Mouse (Mus musculus) lung, embryonic 16.5 days (tissue): ENCODE results near the gene Cd248. TPM values are rescaled to one million over a fixed set of nuclear protein-coding genes. Genes with fewer than 3 reads are reported as not detected.

Experiments used
- ATAC-seq: fragments of 200-750 bp; cut with Nextera tagmentation; 2 replicates; pipeline ENCODE4 v1.8.0; 2017; ENCODE audit warnings: low read depth, mild to moderate bottlenecking, moderate library complexity
- H3K27ac ChIP-seq: fragments of 300-500 bp; sonication (generic); 2 replicates; pipeline ENCODE4 v1.5.1; 2014; ENCODE audit warnings: mild to moderate bottlenecking, control low read depth, low read length
- H3K27me3 ChIP-seq: fragments of 300-500 bp; sonication (generic); 2 replicates; pipeline ENCODE4 v1.6.1; 2014; ENCODE audit warnings: low read depth, low read length, mixed read lengths; ENCODE audit not compliant: control insufficient read depth, insufficient read depth
- H3K36me3 ChIP-seq: fragments of 300-500 bp; sonication (generic); 2 replicates; pipeline ENCODE4 v1.6.1; 2014; ENCODE audit warnings: low read length; ENCODE audit not compliant: control insufficient read depth, insufficient read depth
- H3K4me1 ChIP-seq: fragments of 300-500 bp; sonication (generic); replicated peaks from 2 replicates; pipeline ENCODE4 v1.6.1; 2014; ENCODE audit warnings: low read length, mixed read lengths; ENCODE audit not compliant: control insufficient read depth, insufficient read depth
- H3K4me2 ChIP-seq: fragments of 300-500 bp; sonication (generic); 2 replicates; pipeline ENCODE4 v1.6.1; 2014; ENCODE audit warnings: low read depth, low read length, control low read depth
- H3K4me3 ChIP-seq: fragments of 300-500 bp; sonication (generic); 2 replicates; pipeline ENCODE4 v1.5.1; 2014; ENCODE audit warnings: mild to moderate bottlenecking, low read length, control low read depth
- H3K9ac ChIP-seq: fragments of 300-500 bp; sonication (generic); 2 replicates; pipeline ENCODE4 v1.6.1; 2014; ENCODE audit warnings: low read length, control low read depth
- H3K9me3 ChIP-seq: fragments of 300-500 bp; sonication (generic); 2 replicates; pipeline ENCODE4 v1.6.1; 2016; ENCODE audit warnings: low read length; ENCODE audit not compliant: control insufficient read depth
- WGBS: fragments of 180-500 bp; shearing (Covaris S2); extraction: QIAGEN DNeasy Blood & Tissue Kit; methylation state at CpG from one replicate; pipeline ENCODE4 v1.1.7; 2014; 5-methylcytosine and 5-hydroxymethylcytosine counted together
- polyA plus RNA-seq: library from polyadenylated mRNA; unstranded; fragments of >200 nt; fragmentation: Nextera tagmentation; extraction: Ambion mirVana; gene quantifications from 2 replicates; pipeline ENCODE4 v1.2.1, GENCODE M21; 2015

Gene Cd248
- polyA plus RNA-seq = 69.1 and 80.6 TPM in 2 replicates

DNA sequence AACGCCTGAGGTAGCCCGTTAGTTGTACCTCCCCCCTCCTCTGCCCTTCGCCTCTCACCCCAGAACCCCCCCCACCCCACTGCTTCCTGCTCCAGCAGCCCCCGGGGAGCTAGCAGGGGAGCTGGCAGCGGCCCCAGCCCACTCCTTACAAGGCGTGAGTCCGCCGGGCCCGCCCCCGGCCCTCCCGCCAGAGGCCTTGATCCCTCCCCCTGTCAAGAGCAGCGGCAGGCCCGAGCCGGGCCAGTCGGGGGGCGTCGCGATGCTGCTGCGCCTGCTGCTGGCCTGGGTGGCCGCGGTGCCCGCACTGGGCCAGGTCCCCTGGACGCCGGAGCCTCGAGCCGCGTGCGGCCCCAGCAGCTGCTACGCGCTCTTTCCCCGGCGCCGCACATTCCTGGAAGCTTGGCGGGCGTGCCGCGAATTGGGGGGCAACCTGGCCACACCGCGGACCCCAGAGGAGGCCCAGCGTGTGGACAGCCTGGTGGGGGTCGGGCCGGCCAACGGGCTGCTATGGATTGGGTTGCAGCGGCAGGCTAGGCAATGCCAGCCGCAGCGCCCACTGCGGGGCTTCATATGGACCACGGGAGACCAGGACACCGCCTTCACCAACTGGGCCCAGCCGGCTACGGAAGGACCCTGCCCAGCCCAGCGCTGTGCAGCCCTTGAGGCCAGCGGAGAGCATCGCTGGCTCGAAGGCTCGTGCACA is at the start of gene Cd248:
TSS of gene Cd248 (plus strand) at position 212 of the 703 bp plus-strand sequence.
- Histone ChIP-seq H3K4me2 (peak within 1 kb of the TSS; percentile 83), H3K9me3 (no peaks in the 10 kb centered on the region), H3K9ac (peak within 1 kb of the TSS; percentile 76), H3K4me3 (peak within 1 kb of the TSS; percentile 62), H3K4me1 (peaks cover 28% of the 10 kb centered on the region), H3K36me3 (no peaks in the 10 kb centered on the region), H3K27ac (peak within 1 kb of the TSS; percentile 71), H3K27me3 (peaks cover 19% of the 10 kb centered on the region)
- ATAC-seq = peak; percentile 82
- 1% methylated on average over 55 of the region's 56 CpGs for WGBS

DNA sequence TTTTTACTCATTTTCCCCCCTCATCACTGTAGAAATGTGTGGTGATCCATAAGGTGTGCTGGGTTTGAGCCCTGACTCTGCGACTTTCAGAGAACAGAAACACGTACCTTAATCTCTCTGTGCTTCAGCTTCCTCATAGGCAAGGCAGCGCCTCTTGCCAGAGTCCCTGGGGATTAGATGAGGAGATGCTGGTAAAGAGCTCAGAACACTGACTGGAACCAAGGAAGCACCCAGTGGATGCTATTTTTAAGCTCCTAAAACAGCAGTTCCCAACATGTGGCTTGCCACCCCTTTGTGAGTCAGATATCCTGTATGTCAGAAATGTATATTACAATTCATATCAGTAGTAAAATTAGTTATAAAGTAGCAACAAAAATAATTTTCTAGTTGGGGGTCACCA is 49.7 kb upstream of the Cd248 start:
- no peak overlapping the region for H3K4me2 ChIP-seq
- H3K9me3 ChIP-seq = no peaks in the 10 kb centered on the region
- ATAC-seq = no peak
- H3K4me3 ChIP-seq = no peak overlapping the region
- peaks cover 8% of the 10 kb centered on the region for H3K4me1 ChIP-seq
- H3K36me3 ChIP-seq = no peaks in the 10 kb centered on the region
- H3K27ac ChIP-seq = no peak overlapping the region
- WGBS = 87% methylated on average over 3 of the region's 3 CpGs
- H3K27me3 ChIP-seq = no peaks in the 10 kb centered on the region
- H3K9ac ChIP-seq = no peak overlapping the region

GRCm38 (mm10) chr19:5021416-5021815 is 46.5 kb upstream of the Cd248 start:
- H3K4me2 ChIP-seq = no peak overlapping the region
- H3K36me3 ChIP-seq = no peaks in the 10 kb centered on the region
- no peaks in the 10 kb centered on the region for H3K9me3 ChIP-seq
- WGBS = 78% methylated on average over 2 of the region's 2 CpGs
- peaks cover 9% of the 10 kb centered on the region for H3K4me1 ChIP-seq
- H3K9ac ChIP-seq = no peak overlapping the region
- no peaks in the 10 kb centered on the region for H3K27me3 ChIP-seq
- no peak overlapping the region for H3K4me3 ChIP-seq
- ATAC-seq = no peak
- no peak overlapping the region for H3K27ac ChIP-seq

GRCm38 (mm10) chr19:5023621-5024479 is 44.0 kb upstream of the Cd248 start, which contains the start of gene Slc29a2:
Gene Slc29a2 (plus strand): TSS chr19:5023860.
- whole genome bisulfite sequencing = under 1% methylated on average over 62 of the region's 62 CpGs
- H3K9me3 ChIP-seq = no peaks in the 10 kb centered on the region
- ATAC-seq = peak; percentile 98

DNA sequence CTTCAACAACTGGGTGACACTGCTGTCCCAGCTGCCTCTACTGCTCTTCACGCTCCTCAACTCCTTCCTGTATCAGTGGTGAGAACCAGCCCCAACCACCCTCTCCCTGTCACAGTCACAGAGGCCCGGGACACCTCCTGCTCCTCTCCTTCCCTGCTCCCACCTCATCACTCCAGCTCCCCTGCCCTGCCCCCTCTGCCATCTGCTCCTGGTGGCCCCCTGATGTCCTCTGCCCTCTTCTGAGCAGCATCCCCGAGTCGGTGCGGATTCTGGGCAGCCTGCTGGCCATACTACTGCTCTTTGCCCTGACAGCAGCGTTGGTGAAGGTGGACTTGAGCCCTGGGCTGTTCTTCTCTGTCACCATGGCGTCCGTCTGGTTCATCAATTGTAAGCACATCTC is 41.8 kb upstream of the Cd248 start:
- Histone ChIP-seq H3K27me3 (no peaks in the 10 kb centered on the region), H3K4me1 (0 out of 2 replicates have a peak, but pooled peaks cover 6% of the 10 kb centered on the region), H3K36me3 (0 out of 2 replicates have a peak, but pooled peaks cover 2% of the 10 kb centered on the region), H3K4me2 (no peak overlapping the region), H3K9me3 (no peaks in the 10 kb centered on the region), H3K27ac (no peak overlapping the region), H3K4me3 (no peak overlapping the region), H3K9ac (no peak overlapping the region)
- no peak for ATAC-seq
- WGBS = 85% methylated on average over 8 of the region's 8 CpGs

More at GRCm38 (mm10) chr19:5023621-5024479, 44.0 kb upstream of the Cd248 start, which contains the start of gene Slc29a2:
- peak within 1 kb of the TSS; percentile 83 for H3K9ac ChIP-seq
- no peaks in the 10 kb centered on the region for H3K27me3 ChIP-seq
- H3K4me3 ChIP-seq = peak within 1 kb of the TSS; percentile 58
- peak within 1 kb of the TSS; percentile 86 for H3K27ac ChIP-seq
- peak within 1 kb of the TSS; percentile 78 for H3K4me2 ChIP-seq
- 0 out of 2 replicates have a peak, but pooled peaks cover 2% of the 10 kb centered on the region for H3K36me3 ChIP-seq
- H3K4me1 ChIP-seq = 0 out of 2 replicates have a peak, but pooled peaks cover 6% of the 10 kb centered on the region

DNA sequence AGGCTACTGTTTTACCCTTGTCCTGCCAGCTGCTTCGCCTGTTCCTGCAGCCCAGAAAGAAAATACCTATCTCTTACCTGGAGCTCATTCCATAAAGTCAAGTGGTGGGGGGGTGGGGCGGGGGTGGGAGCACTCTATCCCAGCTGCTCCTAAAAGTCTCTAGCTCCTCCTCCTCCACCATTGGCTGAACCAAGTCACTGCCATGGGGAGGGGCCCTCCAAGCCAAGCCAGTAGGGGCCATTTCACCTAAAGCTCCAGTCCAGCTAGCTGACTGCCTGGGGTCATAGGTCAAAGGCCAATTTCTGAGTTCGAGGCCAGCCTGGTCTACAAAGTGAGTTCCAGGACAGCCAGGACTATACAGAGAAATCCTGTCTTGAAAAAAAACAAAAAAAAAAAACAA is 35.2 kb upstream of the Cd248 start:
- no peaks in the 10 kb centered on the region for H3K27me3 ChIP-seq
- H3K4me1 ChIP-seq = no peaks in the 10 kb centered on the region; the same call in 1 of the 2 replicates
- 0 out of 2 replicates have a peak, but pooled peaks have one; percentile 41 for ATAC-seq
- H3K9ac ChIP-seq = no peak overlapping the region
- H3K9me3 ChIP-seq = no peaks in the 10 kb centered on the region
- H3K4me3 ChIP-seq = no peak overlapping the region
- H3K27ac ChIP-seq = no peak overlapping the region
- WGBS = 51% methylated on average over 3 of the region's 3 CpGs
- H3K36me3 ChIP-seq = 0 out of 2 replicates have a peak, but pooled peaks cover 1% of the 10 kb centered on the region
- H3K4me2 ChIP-seq = no peak overlapping the region

DNA sequence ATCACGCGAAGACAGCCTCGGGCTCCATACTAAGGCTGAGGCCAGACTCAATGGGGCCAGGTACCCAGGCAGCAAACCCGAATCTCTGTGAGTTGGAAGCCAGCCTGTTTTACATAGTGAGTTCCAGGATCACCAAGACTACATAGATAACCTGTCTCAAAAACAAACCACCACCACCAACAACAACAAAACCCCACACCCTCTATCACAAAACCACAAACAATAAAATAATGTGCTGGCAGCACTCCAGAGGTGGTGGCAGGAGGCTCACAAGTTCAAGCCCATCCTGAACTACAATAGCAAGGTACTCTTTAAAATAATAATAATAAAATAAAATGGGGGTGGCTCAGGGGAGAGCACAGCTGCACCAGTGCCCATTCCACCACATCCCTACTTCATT is 31.3 kb upstream of the Cd248 start:
- no peak overlapping the region for H3K4me3 ChIP-seq
- no peak overlapping the region for H3K27ac ChIP-seq
- H3K9ac ChIP-seq = no peak overlapping the region
- H3K4me2 ChIP-seq = no peak overlapping the region
- no peak for ATAC-seq
- no peaks in the 10 kb centered on the region for H3K9me3 ChIP-seq
- H3K36me3 ChIP-seq = no peaks in the 10 kb centered on the region
- no peaks in the 10 kb centered on the region for H3K27me3 ChIP-seq
- peaks cover 20% of the 10 kb centered on the region for H3K4me1 ChIP-seq
- 78% methylated on average over 4 of the region's 4 CpGs for WGBS

DNA sequence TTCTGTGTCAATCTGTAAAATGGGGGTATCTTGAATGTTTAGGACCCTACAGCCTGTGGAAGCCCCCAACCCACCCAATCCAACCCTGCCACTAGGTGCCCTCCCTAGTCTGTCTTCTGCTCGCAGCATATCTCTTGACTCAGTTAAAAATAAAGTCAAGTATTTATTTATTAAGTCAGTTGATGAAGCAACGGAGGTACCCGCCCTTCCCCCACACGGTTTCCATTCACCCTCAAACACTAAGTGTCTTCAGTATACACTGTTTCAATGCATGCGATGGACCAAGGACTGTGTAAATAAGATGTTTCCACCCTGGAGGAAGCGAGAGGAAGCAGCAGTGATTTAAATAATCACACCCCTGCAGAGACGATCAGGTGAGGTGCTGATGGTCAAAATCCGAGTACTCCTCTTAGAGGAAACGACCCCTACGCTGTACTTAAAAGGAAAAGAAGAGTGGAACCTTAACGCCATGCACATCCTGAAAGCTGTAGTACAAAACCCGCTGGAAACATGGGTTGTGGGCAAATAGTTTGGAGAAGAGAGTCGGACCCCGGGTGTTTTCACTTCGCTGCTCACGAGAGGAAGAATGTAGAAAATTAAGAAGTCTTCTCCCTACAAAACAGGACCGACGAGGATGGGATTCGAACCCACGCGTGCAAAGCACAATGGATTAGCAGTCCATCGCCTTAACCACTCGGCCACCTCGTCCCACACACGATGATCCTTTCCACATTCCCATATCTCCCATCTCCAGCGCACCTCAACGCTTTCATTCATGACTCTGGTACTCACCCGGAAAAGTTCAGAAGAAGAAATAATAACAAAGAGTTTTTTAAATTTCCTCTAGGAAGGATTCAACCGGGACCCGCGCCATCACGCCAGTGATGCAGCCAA is 30.0 kb upstream of the Cd248 start:
- 1% methylated on average over 32 of the region's 32 CpGs for WGBS
- no peaks in the 10 kb centered on the region for H3K36me3 ChIP-seq
- peak overlapping the region; percentile 99 for H3K4me2 ChIP-seq
- H3K4me3 ChIP-seq = peak overlapping the region; percentile 97
- H3K27ac ChIP-seq = peak overlapping the region; percentile 82
- H3K9me3 ChIP-seq = no peaks in the 10 kb centered on the region
- ATAC-seq = peak; percentile 40
- peak overlapping the region; percentile 96 for H3K9ac ChIP-seq
- no peaks in the 10 kb centered on the region for H3K27me3 ChIP-seq
- H3K4me1 ChIP-seq = peaks cover 25% of the 10 kb centered on the region
